Mouse (Mus musculus) liver, embryonic 11.5 days (tissue): ENCODE results near the gene Lrrc46. TPM values are rescaled to one million over a fixed set of nuclear protein-coding genes. Genes with fewer than 3 reads are reported as not detected.

Experiments
- ATAC-seq: fragments of 200-750 bp; cut with Nextera tagmentation; replicated peaks from 2 replicates; pipeline ENCODE4 v1.8.0; 2017; ENCODE audit warnings: moderate number of reproducible peaks, mild to moderate bottlenecking, moderate TSS enrichment, moderate library complexity; ENCODE audit not compliant: low FRiP score
- DNase-seq: peaks from one replicate; pipeline ENCODE4 v3.0.0-alpha.2; 2017; ENCODE audit warnings: low spot score
- H3K27ac ChIP-seq: fragments of 300-500 bp; sonication (generic); 2 replicates; pipeline ENCODE4 v1.5.1; 2014; ENCODE audit warnings: mild to moderate bottlenecking, low read depth, low read length, control low read depth
- H3K27me3 ChIP-seq: fragments of 300-500 bp; sonication (generic); replicated peaks from 2 replicates; pipeline ENCODE4 v1.6.1; 2014; ENCODE audit warnings: low read length, mixed read lengths; ENCODE audit not compliant: control insufficient read depth, insufficient read depth
- H3K36me3 ChIP-seq: fragments of 300-500 bp; sonication (generic); 2 replicates; pipeline ENCODE4 v1.6.1; 2014; ENCODE audit warnings: mild to moderate bottlenecking, low read length, moderate library complexity, mixed read lengths; ENCODE audit not compliant: control insufficient read depth, insufficient read depth
- H3K4me1 ChIP-seq: fragments of 300-500 bp; sonication (generic); replicated peaks from 2 replicates; pipeline ENCODE4 v1.6.1; 2014; ENCODE audit warnings: low read length, mixed read lengths; ENCODE audit not compliant: control insufficient read depth, insufficient read depth
- H3K4me2 ChIP-seq: fragments of 300-500 bp; sonication (generic); 2 replicates; pipeline ENCODE4 v1.6.1; 2014; ENCODE audit warnings: mild to moderate bottlenecking, control low read depth, moderate library complexity
- H3K4me3 ChIP-seq: fragments of 300-500 bp; sonication (generic); 2 replicates; pipeline ENCODE4 v1.5.1; 2014; ENCODE audit warnings: low read depth, low read length, control low read depth
- H3K9ac ChIP-seq: fragments of 300-500 bp; sonication (generic); 2 replicates; pipeline ENCODE4 v1.6.1; 2014; ENCODE audit warnings: low read depth, low read length, control low read depth
- H3K9me3 ChIP-seq: fragments of 300-500 bp; sonication (generic); 2 replicates; pipeline ENCODE4 v1.6.1; 2016; ENCODE audit warnings: low read length, inconsistent platforms, mixed read lengths; ENCODE audit not compliant: control insufficient read depth
- WGBS: fragments of 180-500 bp; shearing (Covaris S2); extraction: QIAGEN DNeasy Blood & Tissue Kit; methylation state at CpG from one replicate; pipeline ENCODE4 v1.1.7; 2014; 5-methylcytosine and 5-hydroxymethylcytosine counted together
- polyA plus RNA-seq: library from polyadenylated mRNA; unstranded; fragments of >200 nt; fragmentation: Nextera tagmentation; extraction: Ambion mirVana; gene quantifications from 2 replicates; pipeline ENCODE4 v1.2.1, GENCODE M21; 2014

The Lrrc46 gene
- polyA plus RNA-seq, 1 experiment from 2014 or later = 0.49 TPM

GRCm38 (mm10) chr11:97038881-97039280 is 2.3 kb downstream of the Lrrc46 start:
- Histone ChIP-seq H3K27me3 (no peaks in the 10 kb centered on the region), H3K9me3 (no peaks in the 10 kb centered on the region), H3K4me2 (no peak overlapping the region), H3K36me3 (peaks cover under 1% of the 10 kb centered on the region; the same call in 1 of the 2 replicates), H3K27ac (no peak overlapping the region), H3K4me3 (no peak overlapping the region), H3K4me1 (peaks cover 6% of the 10 kb centered on the region), H3K9ac (no peak overlapping the region)
- no peak for DNase-seq
- 66% methylated on average over 7 of the region's 7 CpGs for WGBS
- no peak for ATAC-seq

- WGBS = 71% methylated on average over 5 of the region's 5 CpGs
- Histone ChIP-seq H3K27ac (no peak overlapping the region), H3K4me1 (no peaks in the 10 kb centered on the region), H3K4me3 (no peak overlapping the region), H3K9ac (no peak overlapping the region), H3K9me3 (no peaks in the 10 kb centered on the region), H3K36me3 (peaks cover 6% of the 10 kb centered on the region; the same call in 1 of the 2 replicates), H3K4me2 (no peak overlapping the region), H3K27me3 (no peaks in the 10 kb centered on the region; the same call in 1 of the 2 replicates)
- DNase-seq (no peak), ATAC-seq (no peak)
Measured at GRCm38 (mm10) chr11:97036141-97036540, 5.1 kb downstream of the Lrrc46 start.

GRCm38 (mm10) chr11:97033781-97034180 is 7.4 kb downstream of the Lrrc46 start:
- H3K27ac ChIP-seq = no peak overlapping the region
- H3K36me3 ChIP-seq = peaks cover 6% of the 10 kb centered on the region; the same call in 1 of the 2 replicates
- H3K9ac ChIP-seq = no peak overlapping the region
- no peak overlapping the region for H3K4me2 ChIP-seq
- ATAC-seq (no peak), DNase-seq (no peak)
- no peaks in the 10 kb centered on the region for H3K9me3 ChIP-seq
- no peak overlapping the region for H3K4me3 ChIP-seq
- H3K4me1 ChIP-seq = peaks cover 13% of the 10 kb centered on the region
- H3K27me3 ChIP-seq = no peaks in the 10 kb centered on the region; the same call in 1 of the 2 replicates
- WGBS = 91% methylated on average over 4 of the region's 4 CpGs

GRCm38 (mm10) chr11:97032499-97032898 is 8.7 kb downstream of the Lrrc46 start:
- H3K36me3 ChIP-seq = peaks cover 6% of the 10 kb centered on the region; the same call in 1 of the 2 replicates
- ATAC-seq (no peak), DNase-seq (no peak)
- H3K9ac ChIP-seq = no peak overlapping the region
- peaks cover 13% of the 10 kb centered on the region for H3K4me1 ChIP-seq
- no peak overlapping the region for H3K4me3 ChIP-seq
- 85% methylated on average over 4 of the region's 4 CpGs for WGBS
- H3K27ac ChIP-seq = no peak overlapping the region
- no peak overlapping the region for H3K4me2 ChIP-seq
- no peaks in the 10 kb centered on the region for H3K9me3 ChIP-seq
- H3K27me3 ChIP-seq = no peaks in the 10 kb centered on the region; the same call in 1 of the 2 replicates

- no peaks in the 10 kb centered on the region for H3K9me3 ChIP-seq
- DNase-seq (no peak), ATAC-seq (no peak)
- H3K27me3 ChIP-seq = no peaks in the 10 kb centered on the region; the same call in 1 of the 2 replicates
- no peak overlapping the region; the same call in 1 of the 2 replicates for H3K9ac ChIP-seq
- H3K4me3 ChIP-seq = no peak overlapping the region
- 80% methylated on average over 12 of the region's 12 CpGs for WGBS
- H3K36me3 ChIP-seq = peaks cover 6% of the 10 kb centered on the region; the same call in 1 of the 2 replicates
- no peak overlapping the region for H3K4me2 ChIP-seq
- H3K27ac ChIP-seq = no peak overlapping the region
- H3K4me1 ChIP-seq = peaks cover 13% of the 10 kb centered on the region
Measured at GRCm38 (mm10) chr11:97031977-97032376, 9.2 kb downstream of the Lrrc46 start.

GRCm38 (mm10) chr11:97030426-97030825 is 10.8 kb downstream of the Lrrc46 start:
- no peaks in the 10 kb centered on the region for H3K9me3 ChIP-seq
- H3K27me3 ChIP-seq = peaks cover under 1% of the 10 kb centered on the region
- peak overlapping the region; percentile 82 for H3K4me2 ChIP-seq
- DNase-seq (no peak), ATAC-seq (no peak)
- 31% methylated on average over 15 of the region's 15 CpGs for WGBS
- peaks cover 6% of the 10 kb centered on the region; the same call in 1 of the 2 replicates for H3K36me3 ChIP-seq
- H3K27ac ChIP-seq = no peak overlapping the region
- peaks cover 17% of the 10 kb centered on the region for H3K4me1 ChIP-seq
- H3K9ac ChIP-seq = peak overlapping the region; percentile 59
- H3K4me3 ChIP-seq = peak overlapping the region; percentile 54

- peak within 1 kb of the TSS; percentile 82 for H3K4me2 ChIP-seq
- peaks cover 6% of the 10 kb centered on the region; the same call in 1 of the 2 replicates for H3K36me3 ChIP-seq
- whole genome bisulfite sequencing = 4% methylated on average over 25 of the region's 25 CpGs
- H3K9me3 ChIP-seq = no peaks in the 10 kb centered on the region
- DNase-seq (peak; percentile 91), ATAC-seq (peak; percentile 76)
- H3K27me3 ChIP-seq = peaks cover 6% of the 10 kb centered on the region
- H3K9ac ChIP-seq = peak within 1 kb of the TSS; percentile 59
- peaks cover 17% of the 10 kb centered on the region for H3K4me1 ChIP-seq
- H3K4me3 ChIP-seq = peak within 1 kb of the TSS; percentile 54
- no peak within 1 kb of the TSS for H3K27ac ChIP-seq
Measured at GRCm38 (mm10) chr11:97029686-97030417, 11.4 kb downstream of the Lrrc46 start, which contains the start of gene Scrn2. Scrn2 (plus strand) TSS chr11:97029938.

- peak overlapping the region; percentile 16 for H3K4me3 ChIP-seq
- H3K36me3 ChIP-seq = no peaks in the 10 kb centered on the region
- H3K9me3 ChIP-seq = no peaks in the 10 kb centered on the region
- ATAC-seq (peak; percentile 37; the same call in 1 of the 2 replicates), DNase-seq (peak; percentile 79)
- H3K9ac ChIP-seq = peak overlapping the region; percentile 52
- H3K27ac ChIP-seq = no peak overlapping the region
- peak overlapping the region; percentile 56 for H3K4me2 ChIP-seq
- H3K27me3 ChIP-seq = peaks cover 47% of the 10 kb centered on the region
- H3K4me1 ChIP-seq = peaks cover 21% of the 10 kb centered on the region
- WGBS = 5% methylated on average over 17 of the region's 17 CpGs
Measured at GRCm38 (mm10) chr11:97025721-97026344, 15.4 kb downstream of the Lrrc46 start.
